Mouse (Mus musculus): ENCODE results near the gene Gabra3.

Gene Gabra3

GRCm38 (mm10) chrX:72656230-72656898, at the start of gene Gabra3:
Gene Gabra3, minus strand, starts transcription at chrX:72656848.
- no peak for DNase-seq

- peak; percentile 10 for DNase-seq
These were observed 859 bp downstream of the Gabra3 start for GRCm38 (mm10) chrX:72655789-72656188.

- no peak for DNase-seq
These were observed 1.3 kb downstream of the Gabra3 start for GRCm38 (mm10) chrX:72655381-72655780.

GRCm38 (mm10) chrX:72650688-72651087, 6.0 kb downstream of the Gabra3 start:
- DNase-seq, result no peak

- DNase-seq, result no peak
These were observed 12.0 kb downstream of the Gabra3 start for GRCm38 (mm10) chrX:72644691-72645090.

GRCm38 (mm10) chrX:72497284-72497683, 159.4 kb downstream of the Gabra3 start:
- DNase-seq, result no peak

GRCm38 (mm10) chrX:72489806-72490205, 166.8 kb downstream of the Gabra3 start:
- no peak for DNase-seq

- no peak for DNase-seq
These were observed 269.9 kb downstream of the Gabra3 start, which contains the start of gene Magea10 for GRCm38 (mm10) chrX:72386758-72387157. Gene Magea10, minus strand, starts transcription at chrX:72386858.

All from right cerebral cortex, adult 18-20 months (tissue).